Mouse (Mus musculus) frontal cortex, postnatal 25 days (tissue): ENCODE results near the gene Ywhaq.
A peak's percentile ranks its signal among the peaks of the same experiment; 100 is the strongest.

Experiments
- DNase-seq, 2 experiments: peaks; one replicate each; pipeline ENCODE4 v3.0.0; 2022; ENCODE audit warnings: low spot score in 2 of 2

The Ywhaq gene

DNA sequence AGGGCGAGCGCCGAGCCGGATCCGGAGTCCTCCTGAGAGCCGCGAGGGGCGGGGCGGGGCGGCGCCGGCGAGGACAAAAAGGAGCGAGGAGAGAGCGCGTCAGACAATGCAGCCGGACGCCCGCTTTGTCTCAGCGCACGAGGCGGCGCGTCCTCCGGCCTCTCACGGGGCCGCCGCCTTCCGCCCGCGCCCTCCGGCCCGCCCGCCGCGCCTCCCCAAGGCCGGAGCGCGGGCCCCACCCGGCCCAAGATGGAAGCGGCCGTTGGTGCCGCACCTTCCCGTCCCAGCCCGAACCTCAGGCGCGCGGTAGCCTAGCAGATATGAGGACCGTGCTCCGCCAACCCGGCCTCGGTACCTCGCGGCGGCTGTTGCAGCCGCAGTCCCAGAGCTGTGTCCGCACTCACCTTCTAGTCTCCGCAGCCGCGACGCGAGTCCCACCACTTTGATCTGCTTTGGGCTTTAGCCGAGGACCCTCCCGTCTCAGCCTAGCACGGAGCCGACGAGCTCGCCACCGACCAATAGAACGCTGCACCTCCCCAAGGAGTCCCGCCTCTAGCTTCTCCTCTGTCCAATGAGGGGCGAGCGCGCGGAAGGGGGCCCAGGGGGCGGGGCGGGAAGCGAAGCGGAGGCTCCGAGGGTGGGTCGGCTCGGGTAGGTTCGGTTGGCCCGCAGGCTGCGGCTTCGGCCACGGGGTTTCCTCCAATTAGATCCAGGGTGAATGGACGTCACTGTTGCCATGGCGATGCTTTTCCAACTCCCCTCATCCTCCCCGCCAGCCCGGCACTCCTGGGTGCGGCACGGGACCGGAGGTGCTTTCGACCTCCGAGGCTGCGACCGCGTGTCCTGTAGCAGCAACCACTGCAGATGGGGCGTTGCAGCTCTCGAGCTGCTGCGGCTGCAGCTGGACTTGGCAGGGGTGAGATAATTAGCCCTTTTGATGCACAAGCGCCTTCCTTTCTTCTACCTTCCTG, at the start of gene Ywhaq:
Gene Ywhaq (minus strand): TSS at position 538 of the 971 bp plus-strand sequence.
- peak; percentile 92 to 95 for DNase-seq

DNA sequence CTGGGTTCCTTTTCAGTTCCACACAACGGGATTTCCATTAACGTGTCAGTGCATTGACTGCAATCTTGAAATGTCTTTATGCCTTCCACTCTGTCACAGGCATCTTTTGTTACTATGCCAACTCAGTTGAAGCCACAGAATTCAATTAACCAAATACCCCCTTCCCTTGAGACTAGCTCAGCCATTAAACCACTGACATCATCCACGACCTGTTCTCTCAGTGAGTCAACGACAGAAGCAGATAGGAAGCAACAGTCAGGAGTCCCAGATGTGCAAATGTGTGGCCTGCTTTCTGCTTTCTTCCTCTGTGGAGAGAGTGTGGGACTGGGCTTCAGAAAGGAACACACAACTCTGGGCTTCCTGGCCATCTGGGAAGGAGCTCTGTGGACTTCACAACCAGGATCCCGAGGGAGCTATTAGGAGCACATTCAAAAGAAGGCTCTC, 46.0 kb upstream of the Ywhaq start:
- no peak for DNase-seq

DNA sequence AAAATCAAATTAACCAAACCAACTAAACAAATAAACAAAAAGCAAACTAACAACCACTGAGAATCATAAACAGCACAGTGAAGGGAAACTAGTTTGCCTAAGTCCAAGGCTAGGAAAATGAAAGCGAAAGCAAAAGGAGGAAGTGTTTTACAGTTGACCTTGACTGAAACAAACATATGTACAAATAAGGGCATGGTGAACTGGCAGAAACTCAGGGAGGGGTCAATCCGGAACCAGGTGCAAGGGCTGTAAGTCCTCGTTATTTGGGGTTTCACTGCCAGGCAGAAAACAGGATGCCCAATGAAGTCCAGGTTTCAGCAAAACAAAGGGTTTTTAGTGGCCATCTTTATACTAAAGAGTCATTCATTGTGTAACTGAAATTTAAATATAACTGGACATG, 45.2 kb upstream of the Ywhaq start:
- no peak for DNase-seq

DNA sequence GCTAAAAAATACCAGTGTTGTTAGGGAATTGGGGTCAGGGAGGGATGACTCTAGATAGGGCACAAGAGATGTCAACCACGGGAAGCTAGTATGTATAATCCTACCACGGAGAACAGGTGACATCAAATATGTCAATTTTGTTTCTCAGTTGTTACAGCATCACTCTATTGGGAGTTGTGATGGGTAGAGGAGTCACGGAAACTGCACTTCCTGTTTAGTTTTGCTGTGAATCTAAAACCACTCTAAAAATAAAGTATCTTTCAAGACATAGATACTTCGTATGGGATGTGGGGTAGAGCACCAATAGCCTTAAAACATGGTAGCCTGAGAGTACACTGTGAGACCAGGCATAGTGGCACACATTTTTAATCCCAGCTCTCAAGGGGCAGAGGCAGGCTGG, 42.2 kb upstream of the Ywhaq start:
- DNase-seq = no peak

DNA sequence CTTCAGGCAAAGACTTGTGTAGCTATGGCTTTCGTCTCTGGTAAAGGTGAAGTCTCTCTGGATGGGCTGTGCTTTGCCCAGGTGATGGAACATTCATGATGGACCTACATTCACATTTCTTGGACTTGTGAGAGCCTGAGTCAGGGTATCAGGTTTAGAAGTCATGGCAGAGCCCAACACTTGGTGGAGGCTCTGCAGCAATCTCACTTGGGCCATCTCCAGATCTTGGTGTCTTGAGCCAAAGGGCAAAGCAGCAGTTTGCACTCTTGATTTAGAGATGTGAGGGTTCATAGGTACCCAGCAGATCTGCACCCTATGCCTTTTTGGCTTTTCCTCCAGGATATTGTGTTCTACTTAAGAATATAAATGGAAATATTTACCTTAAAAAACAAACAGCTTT, 38.6 kb upstream of the Ywhaq start:
- DNase-seq = no peak

DNA sequence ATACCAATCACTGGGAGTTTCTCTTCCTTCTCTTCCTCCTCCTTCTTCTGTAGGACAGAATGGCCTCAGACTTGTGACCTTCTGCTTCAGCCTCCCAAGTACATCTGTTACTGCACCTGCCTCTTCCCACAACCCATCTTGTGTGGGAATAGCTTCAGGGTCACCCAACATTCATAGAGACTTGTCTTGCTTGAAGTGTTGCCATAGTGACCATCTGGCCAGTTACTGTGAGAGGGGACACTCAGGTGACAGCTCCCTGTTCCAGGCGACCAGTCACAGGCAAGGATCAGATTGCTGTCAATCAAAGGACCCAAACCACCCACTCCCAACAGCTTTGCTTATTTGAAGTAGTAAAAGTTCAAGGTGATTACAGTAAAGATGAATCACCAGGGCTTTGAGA, 34.3 kb upstream of the Ywhaq start:
- no peak for DNase-seq

DNA sequence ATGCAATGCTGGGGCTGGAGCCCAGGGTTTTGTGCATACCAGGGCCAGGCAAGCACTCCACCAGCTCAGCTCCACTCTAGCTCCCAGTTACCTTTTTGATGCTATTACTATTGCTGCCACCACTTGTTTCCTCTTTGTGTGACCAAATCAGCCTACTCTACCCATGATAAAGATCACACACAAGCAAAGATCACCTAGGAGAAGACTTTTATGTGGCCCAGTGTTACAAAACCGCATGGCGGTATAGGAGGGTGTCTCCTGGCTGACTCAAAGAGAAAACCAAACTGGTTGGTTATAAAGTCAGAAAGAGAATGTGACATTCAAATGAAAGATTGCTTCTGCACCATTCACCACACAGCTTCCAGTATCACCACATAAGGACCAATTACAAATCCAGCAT, 33.9 kb upstream of the Ywhaq start:
- DNase-seq = no peak

DNA sequence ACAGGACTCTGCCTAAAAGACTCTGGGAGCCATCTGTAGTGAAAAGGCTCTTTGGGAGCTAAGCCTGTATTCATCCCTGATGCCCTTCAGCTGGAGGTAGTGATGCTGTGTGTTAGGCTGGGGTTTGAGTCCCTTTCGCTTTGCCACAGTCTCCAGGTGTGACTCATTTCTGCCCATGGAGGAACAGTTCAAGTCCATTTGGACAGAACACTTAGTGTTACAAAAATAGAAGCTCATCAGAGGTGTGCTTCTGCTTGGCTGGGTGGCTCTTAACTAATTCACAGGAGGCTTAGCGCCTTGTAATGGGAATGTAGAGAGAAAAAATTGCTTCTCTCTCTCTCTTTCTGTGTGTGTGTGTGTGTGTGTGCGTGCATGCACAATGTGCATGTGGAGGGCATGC, 26.3 kb upstream of the Ywhaq start:
- DNase-seq = no peak

DNA sequence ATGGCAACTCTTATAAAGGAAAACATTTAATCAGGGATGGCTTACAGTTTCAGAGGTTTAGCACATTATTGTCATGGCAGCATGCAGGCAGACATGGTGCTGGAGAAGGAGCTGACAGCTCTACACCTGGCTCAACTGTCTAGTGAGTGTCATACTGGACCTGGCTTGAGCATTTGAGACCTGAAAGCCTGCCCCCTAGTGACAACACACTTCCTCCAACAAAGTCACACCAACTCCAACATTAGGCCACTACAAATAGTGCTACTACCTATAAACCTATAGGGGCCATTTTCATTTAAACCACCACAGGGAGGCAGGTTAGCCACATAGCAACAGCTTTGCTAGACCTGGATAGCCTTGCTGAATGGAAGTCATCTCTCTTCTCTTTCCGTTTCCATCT, 24.4 kb upstream of the Ywhaq start:
- DNase-seq = no peak

DNA sequence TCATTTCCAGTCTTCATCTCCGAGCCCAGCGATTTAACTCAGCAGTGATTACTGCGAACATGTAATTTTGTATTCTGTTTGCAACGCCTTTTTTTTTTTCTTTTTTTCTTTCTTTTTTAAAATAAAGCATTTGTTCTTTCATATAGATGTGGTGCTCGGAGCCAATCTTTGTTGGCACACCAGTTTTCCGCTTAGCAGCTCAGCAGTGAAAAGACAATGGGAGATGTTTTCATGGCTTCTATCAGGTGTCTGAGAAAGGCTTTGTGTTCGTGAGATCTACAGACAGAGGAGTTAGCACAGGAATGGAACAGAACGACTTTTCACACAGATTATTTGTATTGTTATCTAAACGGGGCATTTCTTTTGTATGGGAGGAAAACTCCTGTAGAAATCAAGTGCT, 22.0 kb upstream of the Ywhaq start:
- no peak for DNase-seq

DNA sequence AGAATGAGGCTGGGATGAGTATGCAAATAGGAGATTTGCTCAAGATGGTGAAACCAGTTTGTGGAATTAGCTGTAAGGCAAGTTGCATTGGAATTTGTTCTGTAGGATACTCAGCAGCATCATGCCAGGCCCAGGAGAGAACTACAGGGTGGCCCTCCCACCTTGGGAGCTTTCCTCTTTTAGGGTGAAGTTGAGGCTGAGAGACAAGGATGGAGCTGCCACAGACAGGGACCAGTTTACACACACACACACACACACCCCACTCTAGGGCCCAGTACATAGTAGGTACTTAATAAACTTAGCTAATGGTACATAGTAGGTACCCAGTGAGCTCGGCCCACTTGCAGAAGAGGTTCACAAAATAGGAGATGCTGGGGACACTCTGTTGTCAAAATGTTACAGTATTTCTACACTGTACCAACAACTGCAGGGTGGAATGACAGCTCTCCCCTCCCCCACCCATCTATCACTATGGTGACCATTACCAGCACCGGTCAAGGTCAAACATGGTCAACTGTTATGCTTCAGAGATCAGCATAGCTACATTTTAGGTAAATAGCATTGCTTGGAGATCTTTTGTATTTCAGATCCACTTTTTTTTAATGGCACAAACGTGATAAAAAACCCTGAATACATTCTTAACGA, 21.4 kb upstream of the Ywhaq start:
- DNase-seq = no peak

DNA sequence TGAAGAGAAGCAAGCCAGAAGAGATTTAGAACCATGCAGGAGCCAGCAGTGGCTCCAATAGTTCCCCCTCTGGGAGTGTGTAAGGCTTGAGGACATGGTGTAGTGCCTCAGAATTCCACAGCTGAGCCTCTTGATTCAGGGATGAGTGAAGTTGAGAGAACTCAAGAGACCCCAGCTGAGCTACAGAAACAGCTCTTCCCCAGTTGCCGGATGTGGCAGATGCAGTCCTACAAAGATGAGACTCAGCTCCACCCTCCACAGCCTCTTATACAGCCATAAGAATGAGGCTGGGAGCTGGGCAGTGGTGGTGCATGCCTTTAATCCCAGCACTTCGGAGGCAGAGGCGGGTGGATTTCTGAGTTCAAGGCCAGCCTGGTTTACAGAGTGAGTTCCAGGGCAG, 20.9 kb upstream of the Ywhaq start:
- no peak for DNase-seq

DNA sequence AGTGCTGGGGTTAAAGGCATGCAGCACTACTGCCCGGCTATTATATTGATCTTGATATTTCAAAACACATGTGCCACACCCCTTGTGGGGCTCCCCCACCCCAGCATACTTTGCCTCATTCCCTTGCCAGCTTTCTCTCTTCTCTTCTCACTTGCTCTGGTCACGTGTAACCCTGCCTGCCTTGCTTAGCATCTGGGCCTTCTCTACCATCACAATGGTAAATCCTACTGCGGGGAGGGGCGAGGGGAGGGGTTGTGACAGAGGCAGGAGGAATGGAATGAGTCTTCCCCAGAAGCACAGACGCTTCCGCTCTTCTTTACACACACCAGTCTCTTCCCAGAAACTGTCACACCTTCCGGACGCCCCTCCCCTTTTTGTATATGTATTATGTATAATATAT, 14.5 kb upstream of the Ywhaq start:
- DNase-seq = no peak

DNA sequence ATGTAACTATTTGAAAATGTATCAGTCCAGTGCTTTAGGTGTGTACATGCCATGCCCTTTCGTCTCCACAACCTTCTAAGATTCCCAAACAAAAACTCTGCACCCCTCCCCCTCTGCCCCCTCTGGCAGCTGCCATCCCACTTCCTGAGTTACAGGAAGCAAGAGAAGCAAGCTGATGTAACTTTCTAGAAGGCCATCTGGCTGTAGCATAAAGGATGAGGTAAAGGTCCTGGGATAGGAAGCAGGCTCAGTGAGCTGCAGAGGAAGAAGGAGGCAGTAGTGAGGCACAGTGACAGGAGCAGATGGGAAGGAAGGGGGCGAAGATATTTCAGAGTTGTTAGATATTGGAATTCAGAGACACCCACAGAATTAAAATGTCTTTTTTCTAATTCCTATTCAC, 13.6 kb upstream of the Ywhaq start:
- no peak for DNase-seq

DNA sequence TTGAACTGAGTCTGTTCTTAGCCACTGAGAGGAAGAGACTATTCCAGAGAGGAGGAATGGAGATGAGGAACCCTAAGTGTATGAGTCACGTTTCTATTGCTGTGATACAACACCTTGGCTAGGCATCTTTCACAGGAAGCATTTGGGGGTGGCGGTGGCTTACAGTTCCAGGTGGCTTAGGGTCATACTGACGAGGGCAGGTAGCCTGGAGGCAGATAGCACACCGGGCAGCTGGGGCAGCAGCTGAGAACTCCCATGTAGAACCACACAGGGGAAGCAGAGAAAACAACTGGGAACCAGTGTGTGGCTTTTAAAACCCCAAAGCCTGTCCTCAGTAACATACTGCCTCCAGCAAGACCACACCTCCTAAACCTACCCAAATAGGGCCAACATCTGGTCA, 12.7 kb upstream of the Ywhaq start:
- no peak for DNase-seq

DNA sequence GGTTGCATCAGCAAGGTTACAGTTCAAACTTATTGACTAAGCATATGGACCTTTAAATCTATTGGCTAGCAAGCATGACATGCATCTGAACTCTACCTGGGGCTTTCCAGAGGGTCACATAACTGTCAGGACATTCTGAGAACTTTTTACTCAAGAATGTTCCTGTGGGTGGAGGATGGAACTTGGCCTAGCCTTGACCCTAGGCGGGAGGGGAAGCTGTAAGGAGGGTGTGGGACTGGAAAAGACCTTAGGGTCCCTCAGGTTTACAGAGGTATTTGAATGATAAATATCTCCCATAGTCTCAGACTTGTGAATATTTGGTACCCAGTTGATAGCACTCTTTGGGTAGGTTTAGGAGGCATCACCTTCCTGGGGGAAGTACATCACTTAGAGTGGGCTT, 11.6 kb upstream of the Ywhaq start:
- no peak for DNase-seq

DNA sequence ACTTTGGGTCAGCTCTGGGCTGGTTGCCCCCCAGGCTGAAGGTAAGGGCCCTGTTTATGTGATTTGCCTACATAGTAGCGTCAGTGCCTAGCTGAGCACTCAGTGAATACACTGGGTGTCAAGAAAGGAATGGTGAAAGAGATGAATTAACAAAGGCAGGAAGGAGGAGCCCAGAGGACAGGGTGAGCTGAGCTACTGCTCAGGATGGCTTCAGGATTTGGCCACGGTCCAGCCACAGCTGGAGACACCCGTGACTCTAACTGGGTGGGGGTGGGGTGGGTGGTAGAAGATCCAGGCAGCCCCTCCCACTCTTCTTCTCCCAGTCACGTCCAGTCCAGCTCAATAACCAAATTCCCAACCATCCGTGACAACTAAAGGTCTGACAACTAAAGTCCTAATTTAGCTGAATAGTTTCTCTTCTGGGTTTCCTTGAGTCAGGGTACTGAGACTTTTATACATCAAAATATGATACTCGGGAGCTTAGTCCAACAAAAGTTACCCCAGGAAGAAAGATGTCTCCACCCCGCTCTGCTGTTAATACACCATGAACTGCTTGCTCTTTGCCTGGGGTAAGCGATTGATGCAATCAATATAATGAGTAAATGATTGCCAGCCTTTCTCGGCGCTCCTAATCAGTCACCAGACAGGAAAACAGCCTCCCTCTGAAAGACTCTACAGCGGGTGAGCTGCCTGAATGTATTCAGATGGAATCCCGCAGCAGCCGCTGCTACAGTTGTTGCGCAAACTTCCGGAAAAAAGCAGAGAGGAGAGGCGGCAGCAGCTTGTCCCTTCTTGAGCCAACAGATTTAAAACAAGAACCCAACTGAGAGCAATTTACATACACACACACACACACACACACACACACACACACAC, 8.9 kb upstream of the Ywhaq start:
- DNase-seq = no peak

DNA sequence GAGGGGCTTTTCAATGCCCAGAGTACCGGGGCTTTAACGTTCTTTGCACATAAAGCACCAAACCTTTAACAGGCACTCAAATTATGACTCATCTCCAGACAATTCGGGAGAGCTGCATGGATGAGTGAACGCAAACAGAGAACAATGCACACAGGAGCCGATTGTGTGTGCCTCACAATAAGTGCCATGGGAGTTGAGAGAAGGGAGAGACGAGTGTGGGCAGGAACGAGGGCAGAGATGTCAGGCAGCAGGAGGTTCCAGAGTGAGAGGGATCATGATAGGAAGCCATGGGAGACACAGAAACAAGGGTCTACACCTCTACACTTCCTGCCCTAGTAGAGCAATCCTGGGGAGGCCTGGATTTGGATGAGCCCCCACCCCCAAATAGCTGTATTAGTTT, 7.2 kb upstream of the Ywhaq start:
- no peak for DNase-seq

DNA sequence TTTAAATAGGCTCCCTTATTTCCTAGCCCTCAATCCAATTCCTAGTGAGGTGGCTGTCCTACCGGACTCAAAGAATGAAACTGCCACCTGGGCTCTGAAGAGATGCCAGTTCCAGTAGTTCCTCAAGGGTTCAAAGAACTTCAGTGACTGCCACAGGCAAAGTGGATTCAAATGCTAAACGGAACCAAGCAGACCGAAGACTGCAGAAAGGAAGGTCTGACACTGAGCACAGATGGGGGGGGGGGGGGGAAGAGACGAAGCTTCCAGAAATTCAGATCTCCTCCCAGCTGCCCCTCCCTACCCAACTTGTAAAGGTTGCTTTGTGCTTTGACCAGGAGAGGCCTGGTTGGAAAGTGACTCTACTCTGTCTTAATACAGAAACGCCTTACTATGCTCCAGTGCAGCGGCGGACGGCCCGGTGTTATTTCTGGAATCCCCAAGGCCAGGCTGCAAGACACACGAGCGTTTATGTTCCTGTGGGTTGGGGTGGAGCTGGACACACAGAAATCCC, 1.2 kb upstream of the Ywhaq start:
- DNase-seq = peak in 1 of 2 experiments; percentile 17

DNA sequence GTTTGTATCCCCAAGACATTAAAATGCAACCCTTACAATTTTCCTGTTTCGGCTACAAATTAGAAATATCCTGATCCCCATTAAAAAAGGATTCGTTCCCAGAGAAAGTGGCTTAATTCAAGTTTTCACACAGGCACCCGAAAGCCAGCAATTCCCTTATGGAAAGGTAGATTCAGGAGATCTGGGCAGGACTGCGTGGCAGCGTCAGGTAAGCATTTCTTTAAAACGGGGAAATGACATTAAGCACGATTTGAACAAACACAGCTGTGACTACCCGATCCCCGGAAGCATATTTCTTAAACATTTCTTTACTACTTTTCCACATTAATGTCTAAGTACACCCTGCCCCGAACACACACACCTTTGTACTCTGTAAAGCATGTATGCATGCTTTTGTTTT, 646 bp upstream of the Ywhaq start:
- DNase-seq = no peak

DNA sequence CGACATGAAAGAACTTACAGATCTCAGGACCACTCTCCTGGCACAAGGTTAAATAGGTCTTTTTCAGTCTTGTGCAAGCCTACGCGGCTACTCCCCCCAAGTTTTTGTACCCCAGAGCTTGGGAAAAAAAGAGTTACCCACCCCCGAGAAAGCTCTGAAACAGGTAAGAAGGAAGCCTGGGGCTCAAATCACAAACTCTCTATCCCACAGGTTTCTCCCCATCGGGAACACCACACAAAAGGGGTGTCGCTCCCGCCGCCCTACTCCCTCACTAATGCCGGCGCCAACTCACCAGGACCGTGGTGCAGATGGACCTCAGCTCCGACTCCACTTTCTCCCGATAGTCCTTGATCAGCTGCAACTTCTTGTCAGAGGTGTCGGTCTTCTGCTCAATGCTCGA, 931 bp downstream of the Ywhaq start:
- DNase-seq = no peak

DNA sequence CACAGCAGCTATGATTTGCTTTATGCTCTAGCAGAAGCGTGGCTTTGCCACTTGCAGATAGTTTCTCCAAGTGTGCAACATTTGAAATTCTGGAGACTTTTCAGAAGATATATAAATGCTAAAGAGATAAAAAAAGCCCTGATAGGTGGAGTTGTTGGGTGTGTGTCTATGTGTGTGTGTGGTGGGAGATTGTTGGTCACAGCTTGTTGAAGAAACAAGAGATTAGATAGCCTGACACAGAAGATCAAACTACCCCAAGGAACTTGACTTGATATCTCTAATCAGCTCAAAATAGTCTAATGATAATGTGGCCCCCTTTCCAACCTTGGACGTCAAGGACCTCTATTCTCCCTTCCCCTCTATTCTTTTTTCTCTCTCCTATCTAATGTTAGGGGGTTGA, 6.8 kb downstream of the Ywhaq start:
- DNase-seq = no peak
